Mouse (Mus musculus) limb, embryonic 14.5 days (tissue): ENCODE data around the gene Ankrd44. TPM values are rescaled to one million over a fixed set of nuclear protein-coding genes. Genes with fewer than 3 reads are reported as not detected.

Experiments
- ATAC-seq: fragments of 200-750 bp; cut with Nextera tagmentation; 2 replicates; pipeline ENCODE4 v1.8.0; 2017; ENCODE audit warnings: low read depth, moderate number of reproducible peaks, moderate TSS enrichment; ENCODE audit not compliant: low FRiP score
- DNase-seq: peaks from one replicate; pipeline ENCODE4 v3.0.0-alpha.2; 2015; ENCODE audit warnings: low spot score
- H3K27ac ChIP-seq: fragments of 300-500 bp; sonication (generic); replicated peaks from 2 replicates; pipeline ENCODE4 v1.5.1; 2014; ENCODE audit warnings: low read depth, mild to moderate bottlenecking, low read length, moderate library complexity, mixed read lengths
- H3K27me3 ChIP-seq: fragments of 300-500 bp; sonication (generic); 2 replicates; pipeline ENCODE4 v1.6.1; 2014; ENCODE audit warnings: low read length, mixed read lengths; ENCODE audit not compliant: control insufficient read depth, insufficient read depth
- H3K36me3 ChIP-seq: fragments of 300-500 bp; sonication (generic); 2 replicates; pipeline ENCODE4 v1.6.1; 2014; ENCODE audit warnings: mild to moderate bottlenecking, low read length, moderate library complexity, mixed read lengths; ENCODE audit not compliant: control insufficient read depth, insufficient read depth
- H3K4me1 ChIP-seq: fragments of 300-500 bp; sonication (generic); 2 replicates; pipeline ENCODE4 v1.6.1; 2014; ENCODE audit warnings: antibody characterized with exemption, low read length, mixed read lengths; ENCODE audit not compliant: control insufficient read depth, insufficient read depth
- H3K4me2 ChIP-seq: fragments of 300-500 bp; sonication (generic); replicated peaks from 2 replicates; pipeline ENCODE4 v1.6.1; 2014; ENCODE audit warnings: low read depth, mild to moderate bottlenecking, low read length, moderate library complexity; ENCODE audit not compliant: severe bottlenecking
- H3K4me3 ChIP-seq: fragments of 300-500 bp; sonication (generic); replicated peaks from 2 replicates; pipeline ENCODE4 v1.5.1; 2014; ENCODE audit warnings: low read length
- H3K9ac ChIP-seq: fragments of 300-500 bp; sonication (generic); 2 replicates; pipeline ENCODE4 v1.6.1; 2014; ENCODE audit warnings: mild to moderate bottlenecking, low read depth, low read length, moderate library complexity; ENCODE audit not compliant: severe bottlenecking
- H3K9me3 ChIP-seq: fragments of 300-500 bp; sonication (generic); 2 replicates; pipeline ENCODE4 v1.6.1; 2016; ENCODE audit warnings: low read length; ENCODE audit not compliant: control insufficient read depth
- POLR2A ChIP-seq: fragments of 200-500 bp; IDR thresholded peaks from 2 replicates; pipeline ENCODE4 v1.8.0; 2012; ENCODE audit warnings: inconsistent platforms, mild to moderate bottlenecking, moderate library complexity, borderline replicate concordance; ENCODE audit not compliant: insufficient read depth, insufficient read length; ENCODE audit errors: extremely low read depth
- WGBS: fragments of 180-500 bp; shearing (Covaris S2); extraction: QIAGEN DNeasy Blood & Tissue Kit; methylation state at CpG from one replicate; pipeline ENCODE4 v1.1.7; 2014; 5-methylcytosine and 5-hydroxymethylcytosine counted together
- polyA plus RNA-seq, 2 experiments: library from polyadenylated mRNA; depleted of rRNA in 1 of 2; stranded (reverse) in 1 of 2; unstranded in 1 of 2; fragments of >200 nt; fragmentation: Nextera tagmentation in 1 of 2; extraction: Ambion mirVana in 1 of 2; gene quantifications; 2 replicates each; pipeline versions ENCODE4 v1.2.1 to v1.2.3; 2012 to 2014

The Ankrd44 gene
- polyA plus RNA-seq, 2 experiments: 23.5 to 38.8 TPM

DNA sequence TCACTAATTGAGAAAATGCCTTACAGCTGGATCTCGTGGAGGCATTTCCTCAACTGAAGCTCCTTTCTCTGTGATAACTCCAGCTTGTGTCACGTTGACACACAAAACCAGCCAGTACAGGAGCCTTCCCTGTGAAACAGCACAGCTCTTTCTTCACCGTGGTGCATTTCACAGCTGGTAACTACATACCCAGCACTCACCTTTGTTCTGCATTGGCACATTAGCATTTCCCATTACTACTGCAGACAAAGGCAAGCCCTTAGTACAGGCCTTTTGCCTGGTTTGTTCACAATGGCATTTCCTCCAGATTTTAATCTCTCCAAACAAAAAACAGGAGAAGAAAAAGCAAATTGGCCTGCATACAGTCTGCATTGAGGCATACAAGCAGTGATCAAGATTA, 134.8 kb downstream of the Ankrd44 start:
- ATAC-seq: no peak
- no peak for DNase-seq
- Histone ChIP-seq H3K4me2 (no peak overlapping the region), H3K4me3 (no peak overlapping the region), H3K9me3 (no peaks in the 10 kb centered on the region), H3K36me3 (no peaks in the 10 kb centered on the region), H3K9ac (no peak overlapping the region), H3K27ac (no peak overlapping the region), H3K27me3 (no peaks in the 10 kb centered on the region), H3K4me1 (peaks cover 4% of the 10 kb centered on the region; the same call in 1 of the 2 replicates)
- WGBS: 54% methylated on average over 3 of the region's 3 CpGs
- no peak for TF ChIP-seq POLR2A

DNA sequence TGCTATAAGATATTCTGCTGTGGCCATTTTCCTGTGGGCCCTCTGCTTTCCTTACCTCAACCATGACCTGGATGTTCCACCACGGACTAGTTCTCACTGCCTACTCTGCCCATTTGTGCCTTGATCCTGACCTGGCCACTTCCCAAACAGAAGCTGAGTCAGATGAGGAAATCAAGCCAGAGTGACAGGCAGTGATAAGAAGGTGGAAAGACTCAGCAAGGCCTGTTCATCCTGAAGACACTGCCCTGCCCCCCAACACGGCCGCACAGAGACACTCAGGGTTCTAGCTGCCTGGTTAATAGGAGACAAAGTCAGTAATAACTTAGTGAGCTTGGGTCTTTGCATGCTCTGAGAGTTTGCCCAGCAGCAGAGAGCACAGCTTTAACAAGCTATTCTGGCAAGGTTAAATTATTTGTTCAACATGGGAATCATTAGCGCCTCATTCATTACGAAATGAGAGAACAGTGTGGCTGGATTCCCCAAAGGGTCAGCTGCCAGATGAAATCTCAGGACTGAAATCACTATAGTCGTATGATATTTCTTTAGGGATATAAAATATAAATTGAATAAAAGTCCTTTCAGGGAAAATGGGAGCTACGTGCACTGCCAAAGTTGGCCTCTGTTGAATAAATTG, 136.7 kb downstream of the Ankrd44 start:
- 38% methylated on average over 7 of the region's 7 CpGs for WGBS
- Histone ChIP-seq H3K4me2 (no peak overlapping the region), H3K9ac (no peak overlapping the region), H3K4me1 (peaks cover 4% of the 10 kb centered on the region; the same call in 1 of the 2 replicates), H3K4me3 (no peak overlapping the region), H3K27ac (no peak overlapping the region), H3K27me3 (no peaks in the 10 kb centered on the region), H3K36me3 (no peaks in the 10 kb centered on the region), H3K9me3 (no peaks in the 10 kb centered on the region)
- no peak for ATAC-seq
- DNase-seq: no peak
- TF ChIP-seq POLR2A: no peak

DNA sequence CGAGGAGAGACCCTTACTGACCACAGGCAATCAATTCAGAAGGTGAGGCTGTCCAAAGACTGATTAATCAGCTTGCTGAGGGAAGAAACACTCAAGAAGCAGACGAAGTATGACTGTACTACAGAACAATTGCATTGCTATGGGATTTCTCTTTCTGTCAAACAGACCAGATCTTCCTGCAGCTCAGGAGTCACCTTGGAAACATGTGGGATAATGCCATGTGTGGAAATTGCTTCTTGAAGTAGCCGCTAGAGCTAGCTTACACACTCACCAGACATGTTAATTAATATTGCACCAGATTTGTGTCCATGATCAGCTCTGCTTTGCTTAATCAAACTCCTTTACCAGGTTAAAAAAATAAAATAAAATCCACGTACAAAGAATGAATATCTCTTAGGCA, 137.8 kb downstream of the Ankrd44 start:
- Histone ChIP-seq H3K4me2 (no peak overlapping the region), H3K27me3 (no peaks in the 10 kb centered on the region), H3K4me1 (peaks cover 4% of the 10 kb centered on the region; the same call in 1 of the 2 replicates), H3K9me3 (no peaks in the 10 kb centered on the region), H3K27ac (no peak overlapping the region), H3K9ac (no peak overlapping the region), H3K4me3 (no peak overlapping the region), H3K36me3 (no peaks in the 10 kb centered on the region)
- TF ChIP-seq POLR2A: no peak
- ATAC-seq: no peak
- WGBS: 72% methylated on average over 4 of the region's 4 CpGs
- DNase-seq: no peak

DNA sequence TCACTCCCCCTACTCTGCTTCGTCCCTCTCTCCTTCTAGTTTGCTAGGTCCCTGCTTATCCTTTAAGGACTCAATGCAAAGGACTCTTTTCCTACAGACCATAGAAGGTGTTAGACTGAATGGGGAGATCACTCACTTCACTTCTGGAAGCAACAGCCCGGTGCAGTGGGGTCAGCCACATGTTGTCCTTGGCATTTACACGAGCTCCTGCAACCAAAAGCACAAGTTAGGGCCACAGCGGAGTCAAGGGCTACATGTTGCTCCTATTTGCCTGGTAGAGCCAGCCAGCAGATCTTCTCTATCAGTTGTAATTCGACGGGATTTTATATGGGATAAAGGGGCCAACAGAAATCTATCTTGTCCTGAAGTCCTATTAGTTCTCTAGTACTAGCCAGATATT, 148.0 kb downstream of the Ankrd44 start:
- ATAC-seq (no peak), DNase-seq (no peak)
- Histone ChIP-seq H3K4me1 (no peaks in the 10 kb centered on the region), H3K4me2 (no peak overlapping the region), H3K4me3 (no peak overlapping the region), H3K27ac (no peak overlapping the region), H3K9me3 (no peaks in the 10 kb centered on the region), H3K36me3 (no peaks in the 10 kb centered on the region), H3K27me3 (no peaks in the 10 kb centered on the region), H3K9ac (no peak overlapping the region)
- TF ChIP-seq POLR2A: no peak
- 89% methylated on average over 6 of the region's 6 CpGs for WGBS

DNA sequence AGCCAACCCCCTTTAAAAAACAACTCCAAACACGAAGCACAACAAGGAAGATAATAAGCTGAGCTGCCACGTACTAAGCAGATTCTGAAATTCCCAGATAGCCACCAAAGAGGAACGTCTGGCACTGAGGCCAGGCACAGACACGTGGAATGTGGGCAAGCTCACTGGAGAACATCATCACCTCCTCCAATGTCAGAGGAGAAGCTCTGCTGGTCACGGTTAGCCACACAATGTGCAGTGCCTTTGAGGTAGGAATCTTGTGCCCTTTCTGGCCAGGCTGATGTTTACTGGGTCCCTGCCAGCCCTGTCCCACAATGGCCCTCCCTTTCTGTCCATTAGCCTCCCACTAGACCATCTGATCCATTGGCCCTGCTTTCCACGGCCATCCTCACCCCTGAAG, 149.1 kb downstream of the Ankrd44 start:
- H3K9me3 ChIP-seq: no peaks in the 10 kb centered on the region
- no peak overlapping the region for H3K9ac ChIP-seq
- no peaks in the 10 kb centered on the region for H3K27me3 ChIP-seq
- H3K27ac ChIP-seq: no peak overlapping the region
- no peak for TF ChIP-seq POLR2A
- WGBS: 75% methylated on average over 6 of the region's 6 CpGs
- ATAC-seq: no peak
- H3K4me1 ChIP-seq: no peaks in the 10 kb centered on the region
- no peak for DNase-seq
- no peaks in the 10 kb centered on the region for H3K36me3 ChIP-seq
- H3K4me2 ChIP-seq: no peak overlapping the region
- H3K4me3 ChIP-seq: no peak overlapping the region
